Mouse (Mus musculus) lung, embryonic 16.5 days (tissue): Measurements from ENCODE around the gene Dvl2. TPM values are rescaled to one million over a fixed set of nuclear protein-coding genes. Genes with fewer than 3 reads are reported as not detected.
A peak's percentile ranks its signal among the peaks of the same experiment; 100 is the strongest.

Experiments used
- ATAC-seq: fragments of 200-750 bp; cut with Nextera tagmentation; 2 replicates; pipeline ENCODE4 v1.8.0; 2017; ENCODE audit warnings: low read depth, mild to moderate bottlenecking, moderate library complexity
- H3K27ac ChIP-seq: fragments of 300-500 bp; sonication (generic); 2 replicates; pipeline ENCODE4 v1.5.1; 2014; ENCODE audit warnings: mild to moderate bottlenecking, control low read depth, low read length
- H3K27me3 ChIP-seq: fragments of 300-500 bp; sonication (generic); 2 replicates; pipeline ENCODE4 v1.6.1; 2014; ENCODE audit warnings: low read depth, low read length, mixed read lengths; ENCODE audit not compliant: control insufficient read depth, insufficient read depth
- H3K36me3 ChIP-seq: fragments of 300-500 bp; sonication (generic); 2 replicates; pipeline ENCODE4 v1.6.1; 2014; ENCODE audit warnings: low read length; ENCODE audit not compliant: control insufficient read depth, insufficient read depth
- H3K4me1 ChIP-seq: fragments of 300-500 bp; sonication (generic); replicated peaks from 2 replicates; pipeline ENCODE4 v1.6.1; 2014; ENCODE audit warnings: low read length, mixed read lengths; ENCODE audit not compliant: control insufficient read depth, insufficient read depth
- H3K4me2 ChIP-seq: fragments of 300-500 bp; sonication (generic); 2 replicates; pipeline ENCODE4 v1.6.1; 2014; ENCODE audit warnings: low read depth, low read length, control low read depth
- H3K4me3 ChIP-seq: fragments of 300-500 bp; sonication (generic); 2 replicates; pipeline ENCODE4 v1.5.1; 2014; ENCODE audit warnings: mild to moderate bottlenecking, low read length, control low read depth
- H3K9ac ChIP-seq: fragments of 300-500 bp; sonication (generic); 2 replicates; pipeline ENCODE4 v1.6.1; 2014; ENCODE audit warnings: low read length, control low read depth
- H3K9me3 ChIP-seq: fragments of 300-500 bp; sonication (generic); 2 replicates; pipeline ENCODE4 v1.6.1; 2016; ENCODE audit warnings: low read length; ENCODE audit not compliant: control insufficient read depth
- WGBS: fragments of 180-500 bp; shearing (Covaris S2); extraction: QIAGEN DNeasy Blood & Tissue Kit; methylation state at CpG from one replicate; pipeline ENCODE4 v1.1.7; 2014; 5-methylcytosine and 5-hydroxymethylcytosine counted together
- polyA plus RNA-seq: library from polyadenylated mRNA; unstranded; fragments of >200 nt; fragmentation: Nextera tagmentation; extraction: Ambion mirVana; gene quantifications from 2 replicates; pipeline ENCODE4 v1.2.1, GENCODE M21; 2015

The Dvl2 gene
- polyA plus RNA-seq, 1 experiment from 2014 or later: 30.7 TPM

DNA sequence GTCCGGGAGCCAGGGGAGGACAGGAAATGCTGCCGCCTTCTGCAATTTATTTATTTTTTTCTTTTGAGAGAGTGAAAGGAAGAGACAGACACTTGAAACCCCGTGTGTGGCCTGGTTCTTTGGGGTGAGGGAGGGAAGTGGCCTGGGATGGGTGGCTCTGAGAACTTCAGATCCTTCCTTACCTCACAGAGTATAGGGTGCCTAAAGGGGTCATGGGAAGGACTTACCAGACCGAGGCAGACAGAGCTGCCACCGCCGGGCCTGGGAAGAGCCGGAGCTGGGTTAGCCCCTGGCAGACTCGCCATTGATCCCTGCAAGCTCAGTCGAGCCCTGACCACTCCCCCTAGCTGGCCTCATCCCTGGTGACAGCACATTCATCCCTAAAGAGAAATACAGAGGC is 45.0 kb downstream of the Dvl2 start:
- H3K27me3 ChIP-seq: no peaks in the 10 kb centered on the region
- peaks cover 7% of the 10 kb centered on the region; the same call in 1 of the 2 replicates for H3K36me3 ChIP-seq
- H3K27ac ChIP-seq: no peak overlapping the region
- H3K4me3 ChIP-seq: no peak overlapping the region
- ATAC-seq: peak; percentile 34; the same call in 1 of the 2 replicates
- H3K9ac ChIP-seq: no peak overlapping the region
- no peak overlapping the region for H3K4me2 ChIP-seq
- no peaks in the 10 kb centered on the region for H3K9me3 ChIP-seq
- WGBS: 23% methylated on average over 9 of the region's 9 CpGs
- H3K4me1 ChIP-seq: no peaks in the 10 kb centered on the region

DNA sequence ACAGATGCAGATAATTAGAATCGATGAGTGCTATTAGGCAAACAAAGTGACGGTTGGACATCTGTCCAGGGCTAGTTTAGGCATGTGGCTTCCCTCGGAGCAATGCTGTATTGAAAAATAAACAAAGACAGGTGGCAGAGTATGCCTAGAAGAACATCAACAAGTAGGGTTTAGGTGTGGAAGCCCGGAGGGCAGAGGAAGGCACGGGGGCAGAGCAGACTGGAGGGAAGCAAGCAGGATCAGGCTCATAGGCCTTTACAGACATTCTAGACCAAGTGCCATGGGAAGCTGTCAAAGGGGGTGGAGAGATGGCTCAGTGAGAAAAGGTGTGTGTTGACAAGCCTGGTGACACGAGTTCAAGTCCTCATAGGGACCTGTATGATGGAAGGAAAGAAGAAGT is 49.0 kb downstream of the Dvl2 start:
- Histone ChIP-seq H3K4me2 (no peak overlapping the region), H3K4me1 (no peaks in the 10 kb centered on the region), H3K9ac (no peak overlapping the region), H3K4me3 (no peak overlapping the region), H3K36me3 (0 out of 2 replicates have a peak, but pooled peaks cover 3% of the 10 kb centered on the region), H3K27me3 (no peaks in the 10 kb centered on the region), H3K9me3 (no peaks in the 10 kb centered on the region), H3K27ac (no peak overlapping the region)
- ATAC-seq: no peak
- 53% methylated on average over 6 of the region's 6 CpGs for WGBS

DNA sequence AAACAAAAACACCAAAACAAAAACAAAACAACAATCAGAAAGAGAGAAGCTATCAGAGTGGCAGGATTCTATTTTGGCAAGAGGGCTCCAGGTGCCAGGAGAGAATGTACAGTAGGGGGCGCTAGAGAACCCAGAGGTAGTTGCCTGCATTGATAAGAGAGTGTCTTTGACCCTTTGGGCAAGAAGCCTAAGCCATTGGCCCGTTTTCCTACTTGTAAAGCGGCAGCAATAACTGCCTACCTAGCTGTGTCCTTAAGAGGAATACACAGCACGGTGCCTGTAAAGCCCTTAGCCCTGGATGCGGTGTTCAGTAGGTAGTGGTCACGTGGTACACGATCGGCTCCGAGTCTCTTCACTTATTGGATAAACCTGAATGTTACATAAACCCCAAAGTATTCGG is 49.4 kb downstream of the Dvl2 start:
- H3K9ac ChIP-seq: no peak overlapping the region
- H3K9me3 ChIP-seq: no peaks in the 10 kb centered on the region
- H3K27me3 ChIP-seq: peaks cover 2% of the 10 kb centered on the region; the same call in 1 of the 2 replicates
- H3K27ac ChIP-seq: no peak overlapping the region
- 52% methylated on average over 10 of the region's 10 CpGs for WGBS
- no peak overlapping the region for H3K4me3 ChIP-seq
- ATAC-seq: no peak
- H3K4me1 ChIP-seq: no peaks in the 10 kb centered on the region
- no peak overlapping the region for H3K4me2 ChIP-seq
- no peaks in the 10 kb centered on the region for H3K36me3 ChIP-seq

DNA sequence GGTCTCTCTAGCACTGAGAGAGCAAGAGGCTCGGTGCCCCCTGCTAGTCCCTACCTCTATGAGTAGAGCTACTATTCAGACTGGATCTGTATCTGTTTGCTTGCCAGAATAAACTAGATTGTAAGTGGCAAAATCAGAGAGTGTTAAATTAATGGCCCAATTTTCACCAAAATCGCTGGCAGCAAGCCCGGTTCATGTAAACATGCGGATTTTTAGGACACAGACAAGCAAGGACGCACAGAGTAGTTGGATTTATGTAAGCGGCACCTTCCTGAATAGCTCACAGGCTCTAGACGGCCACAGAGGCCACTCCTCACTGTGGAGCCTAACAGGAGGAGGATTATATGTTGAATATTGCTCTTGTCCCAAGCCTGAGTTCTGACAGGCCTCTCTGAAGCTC is 52.8 kb downstream of the Dvl2 start:
- H3K9me3 ChIP-seq: no peaks in the 10 kb centered on the region
- no peak overlapping the region for H3K27ac ChIP-seq
- H3K36me3 ChIP-seq: no peaks in the 10 kb centered on the region
- H3K9ac ChIP-seq: no peak overlapping the region
- WGBS: 48% methylated on average over 7 of the region's 7 CpGs
- ATAC-seq: no peak
- peaks cover 4% of the 10 kb centered on the region; the same call in 1 of the 2 replicates for H3K4me1 ChIP-seq
- peaks cover 2% of the 10 kb centered on the region; the same call in 1 of the 2 replicates for H3K27me3 ChIP-seq
- H3K4me3 ChIP-seq: no peak overlapping the region
- H3K4me2 ChIP-seq: no peak overlapping the region

DNA sequence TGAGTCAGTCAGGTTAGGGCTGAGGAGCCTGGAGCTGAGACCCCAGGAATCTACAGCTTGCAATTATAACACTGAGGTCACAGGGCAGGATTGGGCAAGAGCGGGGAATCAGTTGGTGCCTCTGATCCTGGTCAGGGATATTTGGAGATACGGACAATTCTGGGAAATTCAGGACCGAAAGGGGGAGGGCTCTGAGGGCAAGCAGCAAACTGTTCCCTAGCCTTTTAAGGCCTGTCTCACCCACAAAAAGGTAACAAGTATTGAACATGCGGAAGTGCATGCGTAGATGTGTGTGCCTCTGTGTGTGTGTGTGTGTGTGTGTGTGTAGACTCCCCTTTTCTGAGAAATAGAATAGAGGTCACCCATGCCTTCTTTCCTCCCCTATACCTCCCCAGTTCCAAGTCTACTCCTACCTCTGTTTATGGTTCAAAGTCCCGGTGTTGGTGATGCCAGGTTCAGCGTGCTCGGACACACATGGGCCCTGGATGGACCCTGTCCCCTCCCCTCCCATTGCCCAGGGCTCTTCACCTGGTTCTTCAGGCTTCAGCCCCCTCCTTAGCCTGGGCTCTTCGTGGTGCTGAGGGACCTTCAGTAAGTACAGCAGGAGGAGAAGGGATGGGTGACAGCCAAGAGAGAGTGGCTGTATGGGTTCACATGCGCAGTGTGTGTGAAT is 53.6 kb downstream of the Dvl2 start, which contains the start of gene Asgr1:
Asgr1 (plus strand) TSS at position 188 of the 673 bp plus-strand sequence.
- H3K9me3 ChIP-seq: no peaks in the 10 kb centered on the region
- H3K36me3 ChIP-seq: no peaks in the 10 kb centered on the region
- H3K4me1 ChIP-seq: peaks cover 4% of the 10 kb centered on the region; the same call in 1 of the 2 replicates
- no peak within 1 kb of the TSS for H3K4me3 ChIP-seq
- H3K9ac ChIP-seq: no peak within 1 kb of the TSS
- no peak within 1 kb of the TSS for H3K4me2 ChIP-seq
- 77% methylated on average over 10 of the region's 10 CpGs for WGBS
- no peak for ATAC-seq
- H3K27me3 ChIP-seq: peaks cover 2% of the 10 kb centered on the region; the same call in 1 of the 2 replicates
- H3K27ac ChIP-seq: no peak within 1 kb of the TSS

DNA sequence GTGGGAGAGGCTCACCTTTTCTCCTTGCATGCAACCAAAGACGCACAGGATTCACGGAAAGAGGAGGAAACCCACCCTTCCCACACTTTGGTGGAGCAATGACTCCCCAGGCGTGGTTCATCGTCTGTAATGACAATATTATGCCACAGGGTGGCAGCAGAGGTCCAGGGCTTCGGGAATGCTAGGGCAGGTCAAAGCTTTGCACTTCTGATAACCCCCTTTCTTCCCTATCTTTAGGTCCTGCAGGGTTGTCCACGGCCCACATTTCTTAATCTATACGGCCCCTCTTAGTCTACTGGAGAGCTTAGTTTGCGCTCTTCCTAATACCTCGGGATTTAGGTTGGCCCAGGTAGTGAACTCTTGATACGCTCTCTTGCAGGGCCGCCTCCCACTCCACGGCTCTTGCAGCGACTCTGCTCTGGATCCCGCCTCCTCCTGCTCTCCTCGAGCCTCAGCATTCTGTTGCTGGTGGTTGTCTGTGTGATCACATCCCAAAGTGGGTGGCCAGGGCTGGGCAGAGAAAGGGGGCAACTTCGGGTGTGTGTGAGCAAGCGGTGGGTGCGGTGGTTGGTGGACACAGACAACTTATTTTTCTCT is 55.3 kb downstream of the Dvl2 start:
- no peak overlapping the region for H3K4me3 ChIP-seq
- peaks cover 2% of the 10 kb centered on the region; the same call in 1 of the 2 replicates for H3K27me3 ChIP-seq
- peak; percentile 61; the same call in 1 of the 2 replicates for ATAC-seq

DNA sequence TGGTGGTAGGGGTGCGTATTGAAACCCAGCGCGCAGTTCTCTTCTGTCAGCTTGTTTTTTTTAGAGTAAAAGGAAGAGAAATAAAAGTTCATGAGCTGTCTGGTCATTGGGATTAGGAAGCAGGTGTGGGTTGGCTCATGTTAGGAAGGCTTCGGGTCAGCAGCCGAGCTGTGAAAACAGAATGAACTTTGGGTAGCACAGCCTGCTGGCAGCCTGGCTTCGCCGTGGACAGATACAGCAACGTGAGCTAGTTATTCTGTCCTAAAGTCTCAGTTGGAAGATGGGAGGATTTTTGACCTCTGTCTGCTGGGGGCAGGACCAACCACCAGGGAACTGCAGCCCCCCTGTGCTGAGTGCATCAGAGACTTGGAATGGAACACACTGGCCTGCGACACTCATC is 57.4 kb downstream of the Dvl2 start:
- Histone ChIP-seq H3K36me3 (no peaks in the 10 kb centered on the region), H3K4me1 (peaks cover 4% of the 10 kb centered on the region; the same call in 1 of the 2 replicates), H3K4me2 (no peak overlapping the region), H3K9me3 (no peaks in the 10 kb centered on the region), H3K27me3 (peaks cover 2% of the 10 kb centered on the region; the same call in 1 of the 2 replicates), H3K9ac (no peak overlapping the region), H3K4me3 (no peak overlapping the region), H3K27ac (no peak overlapping the region)
- no peak for ATAC-seq
- WGBS: 79% methylated on average over 9 of the region's 9 CpGs

More for the DNA sequence above, 55.3 kb downstream of the Dvl2 start:
- H3K4me2 ChIP-seq: peak overlapping the region; percentile 39; the same call in 1 of the 2 replicates
- H3K36me3 ChIP-seq: no peaks in the 10 kb centered on the region
- no peak overlapping the region for H3K27ac ChIP-seq
- H3K9me3 ChIP-seq: no peaks in the 10 kb centered on the region
- peaks cover 4% of the 10 kb centered on the region; the same call in 1 of the 2 replicates for H3K4me1 ChIP-seq
- 16% methylated on average over 18 of the region's 18 CpGs for WGBS
- peak overlapping the region; percentile 28; the same call in 1 of the 2 replicates for H3K9ac ChIP-seq

DNA sequence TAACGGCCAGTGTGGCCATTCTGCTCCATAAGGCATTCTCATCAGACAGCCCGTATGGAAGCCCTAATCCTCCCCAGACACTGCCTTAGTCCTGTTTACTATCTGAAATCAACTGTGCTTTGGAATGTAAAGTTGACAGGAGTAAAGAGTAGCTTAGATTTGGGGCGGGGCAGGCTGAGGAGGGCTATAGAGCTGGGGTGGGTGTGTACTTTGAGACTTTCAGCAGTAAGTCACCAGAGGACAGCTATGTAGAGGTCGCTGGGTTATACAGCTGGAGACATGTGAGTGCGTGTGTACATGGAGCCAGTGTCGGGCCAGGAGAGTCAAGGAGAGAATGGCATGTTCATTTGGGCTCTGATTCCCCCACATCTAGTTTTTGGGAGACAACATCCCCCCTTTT is 59.5 kb downstream of the Dvl2 start:
- no peak for ATAC-seq
- no peak overlapping the region for H3K4me3 ChIP-seq
- no peaks in the 10 kb centered on the region for H3K9me3 ChIP-seq
- H3K4me2 ChIP-seq: no peak overlapping the region
- H3K27ac ChIP-seq: no peak overlapping the region
- no peak overlapping the region for H3K9ac ChIP-seq
- WGBS: 44% methylated on average over 6 of the region's 6 CpGs
- no peaks in the 10 kb centered on the region for H3K36me3 ChIP-seq
- H3K4me1 ChIP-seq: peaks cover 4% of the 10 kb centered on the region; the same call in 1 of the 2 replicates
- H3K27me3 ChIP-seq: no peaks in the 10 kb centered on the region
